Mouse (Mus musculus): ENCODE measurements around the gene Slc9a4.
A peak's percentile ranks its signal among the peaks of the same experiment; 100 is the strongest.
"Not testable (repeated sequence)": the region's sequence is repeated elsewhere in the genome, so short reads cannot be mapped to it uniquely, and the experiment has no call there.

Gene Slc9a4

DNA sequence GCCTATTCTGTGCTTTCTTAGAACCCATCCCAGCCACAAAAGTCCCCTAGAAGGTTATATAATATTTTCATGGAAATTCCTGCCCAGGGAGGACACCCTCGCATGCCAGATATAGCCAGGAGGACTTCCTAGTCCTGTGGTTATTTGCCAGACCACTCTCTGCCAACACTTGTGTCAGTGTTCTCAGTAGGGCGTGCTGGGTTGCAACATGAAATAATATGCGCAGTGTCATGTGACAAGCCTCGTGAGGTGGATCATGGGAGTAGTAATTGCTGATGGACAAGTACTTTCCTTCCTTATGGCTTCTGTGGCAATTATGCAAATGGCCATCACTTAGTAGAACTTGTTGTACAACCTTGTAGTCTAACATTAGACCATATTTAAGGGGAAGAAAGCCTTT, 11.1 kb downstream of the Slc9a4 start:
- no peak for TF ChIP-seq NANOG (IDR thresholded peaks at IDR 0.05; ENCODE audit: borderline replicate concordance, low read length)
- no peak for TF ChIP-seq CTCF (conservative IDR thresholded peaks at IDR 0.05; ENCODE audit: low read length)
- no peak for TF ChIP-seq POU5F1 (IDR thresholded peaks at IDR 0.05; ENCODE audit: borderline replicate concordance, low read length)
- Histone ChIP-seq H3K4me3 (replicated peaks; ENCODE audit: low read length) (no peak overlapping the region), H3K4me1 (replicated peaks; ENCODE audit: low read depth, low read length) (no peaks in the 10 kb centered on the region), H3K36me3 (ENCODE audit: insufficient read depth, low read length) (no peaks in the 10 kb centered on the region), H3K27me3 (ENCODE audit: insufficient read depth, low read length) (no peaks in the 10 kb centered on the region), H3K9me3 (ENCODE audit: low read length) (peaks cover 4% of the 10 kb centered on the region; the same call in 1 of the 2 replicates)

- no peaks in the 10 kb centered on the region; the same call in 1 of the 2 replicates for H3K27me3 ChIP-seq (ENCODE audit: insufficient read depth, low read length)
- H3K36me3 ChIP-seq (ENCODE audit: insufficient read depth, low read length), result no peaks in the 10 kb centered on the region
- no peaks in the 10 kb centered on the region for H3K4me1 ChIP-seq (replicated peaks; ENCODE audit: low read depth, low read length)
- H3K4me3 ChIP-seq (replicated peaks; ENCODE audit: low read length), result no peak overlapping the region
- H3K9me3 ChIP-seq (ENCODE audit: low read length), result no peaks in the 10 kb centered on the region
- TF ChIP-seq CTCF (conservative IDR thresholded peaks at IDR 0.05; ENCODE audit: low read length) (no peak), POU5F1 (IDR thresholded peaks at IDR 0.05; ENCODE audit: borderline replicate concordance, low read length) (no peak), NANOG (IDR thresholded peaks at IDR 0.05; ENCODE audit: borderline replicate concordance, low read length) (no peak)
These were observed 17.9 kb downstream of the Slc9a4 start for GRCm38 (mm10) chr1:40597822-40598221.

- not testable (repeated sequence) for H3K36me3 ChIP-seq (ENCODE audit: insufficient read depth, low read length); H3K9me3 ChIP-seq (ENCODE audit: low read length); H3K4me1 ChIP-seq (replicated peaks; ENCODE audit: low read depth, low read length); H3K4me3 ChIP-seq (replicated peaks; ENCODE audit: low read length); H3K27me3 ChIP-seq (ENCODE audit: insufficient read depth, low read length)
These were observed 19.8 kb downstream of the Slc9a4 start for GRCm38 (mm10) chr1:40599661-40600060.

DNA sequence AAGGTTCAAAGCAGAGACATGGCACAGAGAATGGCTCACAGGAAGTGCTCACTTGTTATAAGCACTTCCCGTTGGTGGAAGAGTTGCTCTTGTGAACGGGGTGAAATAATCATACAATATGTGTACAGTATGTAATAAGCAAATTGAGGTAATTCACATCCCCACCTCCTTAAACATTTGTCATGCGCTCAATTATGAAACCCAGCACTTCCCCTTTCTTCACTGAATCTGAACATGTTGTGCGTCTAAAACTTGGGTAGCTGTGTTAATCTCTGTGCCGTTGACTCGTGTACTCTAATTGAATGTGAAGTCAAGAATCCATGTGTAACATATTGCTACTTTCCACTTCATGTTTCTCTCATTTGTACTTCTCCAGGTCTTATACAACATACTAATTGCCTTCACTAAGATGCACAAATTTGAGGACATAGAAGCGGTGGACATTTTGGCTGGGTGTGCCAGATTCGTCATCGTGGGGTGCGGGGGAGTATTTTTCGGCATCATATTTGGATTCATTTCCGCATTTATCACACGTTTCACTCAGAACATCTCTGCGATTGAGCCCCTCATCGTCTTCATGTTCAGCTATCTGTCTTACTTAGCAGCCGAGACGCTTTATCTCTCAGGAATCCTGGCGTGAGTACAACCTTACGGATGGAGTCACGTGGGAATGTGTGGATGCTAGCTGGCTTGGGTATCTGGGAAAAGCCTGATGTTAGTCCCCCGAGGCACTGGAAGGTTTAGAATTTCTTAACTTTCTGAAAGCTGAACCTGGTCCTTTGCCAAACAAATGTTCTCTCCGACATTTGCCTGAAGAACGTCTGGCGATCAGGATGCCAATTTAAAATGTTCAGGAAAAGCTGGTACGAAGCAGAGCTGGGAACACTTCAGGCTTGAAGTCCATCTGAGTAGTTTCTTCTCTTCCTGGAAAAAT, 20.8 kb downstream of the Slc9a4 start:
- Histone ChIP-seq H3K36me3 (ENCODE audit: insufficient read depth, low read length) (no peaks in the 10 kb centered on the region), H3K4me1 (replicated peaks; ENCODE audit: low read depth, low read length) (no peaks in the 10 kb centered on the region), H3K9me3 (ENCODE audit: low read length) (no peaks in the 10 kb centered on the region), H3K27me3 (ENCODE audit: insufficient read depth, low read length) (no peaks in the 10 kb centered on the region; the same call in 1 of the 2 replicates), H3K4me3 (replicated peaks; ENCODE audit: low read length) (no peak overlapping the region)
- TF ChIP-seq CTCF (conservative IDR thresholded peaks at IDR 0.05; ENCODE audit: low read length) (no peak), POU5F1 (IDR thresholded peaks at IDR 0.05; ENCODE audit: borderline replicate concordance, low read length) (no peak), NANOG (IDR thresholded peaks at IDR 0.05; ENCODE audit: borderline replicate concordance, low read length) (no peak)

- Histone ChIP-seq H3K4me1 (replicated peaks; ENCODE audit: low read depth, low read length) (no peaks in the 10 kb centered on the region), H3K4me3 (replicated peaks; ENCODE audit: low read length) (no peak overlapping the region), H3K9me3 (ENCODE audit: low read length) (no peaks in the 10 kb centered on the region), H3K36me3 (ENCODE audit: insufficient read depth, low read length) (no peaks in the 10 kb centered on the region), H3K27me3 (ENCODE audit: insufficient read depth, low read length) (no peaks in the 10 kb centered on the region; the same call in 1 of the 2 replicates)
- TF ChIP-seq POU5F1 (IDR thresholded peaks at IDR 0.05; ENCODE audit: borderline replicate concordance, low read length) (no peak), CTCF (conservative IDR thresholded peaks at IDR 0.05; ENCODE audit: low read length) (no peak), NANOG (IDR thresholded peaks at IDR 0.05; ENCODE audit: borderline replicate concordance, low read length) (no peak)
These were observed 21.6 kb downstream of the Slc9a4 start for GRCm38 (mm10) chr1:40601461-40601860.

GRCm38 (mm10) chr1:40613219-40613618, 33.3 kb downstream of the Slc9a4 start:
- Histone ChIP-seq H3K4me1 (replicated peaks; ENCODE audit: low read depth, low read length) (no peaks in the 10 kb centered on the region), H3K4me3 (replicated peaks; ENCODE audit: low read length) (no peak overlapping the region), H3K27me3 (ENCODE audit: insufficient read depth, low read length) (no peaks in the 10 kb centered on the region), H3K36me3 (ENCODE audit: insufficient read depth, low read length) (no peaks in the 10 kb centered on the region), H3K9me3 (ENCODE audit: low read length) (0 out of 2 replicates have a peak, but pooled peaks cover 4% of the 10 kb centered on the region)
- TF ChIP-seq NANOG (IDR thresholded peaks at IDR 0.05; ENCODE audit: borderline replicate concordance, low read length), result no peak
- TF ChIP-seq CTCF (conservative IDR thresholded peaks at IDR 0.05; ENCODE audit: low read length), result no peak
- TF ChIP-seq POU5F1 (IDR thresholded peaks at IDR 0.05; ENCODE audit: borderline replicate concordance, low read length), result no peak

DNA sequence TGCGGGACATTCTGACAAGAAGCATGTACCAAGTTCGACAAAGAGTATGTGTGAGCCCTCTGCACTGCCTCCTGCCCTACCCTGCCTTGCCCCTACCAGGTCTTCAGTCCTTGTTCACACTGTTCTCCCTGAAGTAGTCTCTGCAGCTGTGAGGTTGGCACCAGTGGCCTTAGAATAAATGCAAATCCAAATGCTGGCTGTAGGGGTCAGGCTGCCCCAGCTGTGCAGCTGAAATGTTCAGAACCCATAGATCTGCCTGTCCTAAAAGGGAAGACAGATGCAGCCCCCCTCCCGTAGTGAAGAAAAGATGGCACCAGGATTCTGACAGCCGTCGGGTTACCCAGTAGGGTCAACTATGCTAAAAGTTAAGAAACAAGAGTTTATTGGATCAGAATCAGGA, 39.2 kb downstream of the Slc9a4 start:
- Histone ChIP-seq H3K4me1 (replicated peaks; ENCODE audit: low read depth, low read length) (no peaks in the 10 kb centered on the region), H3K27me3 (ENCODE audit: insufficient read depth, low read length) (no peaks in the 10 kb centered on the region), H3K4me3 (replicated peaks; ENCODE audit: low read length) (no peak overlapping the region), H3K36me3 (ENCODE audit: insufficient read depth, low read length) (no peaks in the 10 kb centered on the region), H3K9me3 (ENCODE audit: low read length) (0 out of 2 replicates have a peak, but pooled peaks cover 4% of the 10 kb centered on the region)
- TF ChIP-seq CTCF (conservative IDR thresholded peaks at IDR 0.05; ENCODE audit: low read length) (peak; percentile 21), NANOG (IDR thresholded peaks at IDR 0.05; ENCODE audit: borderline replicate concordance, low read length) (no peak)

- TF ChIP-seq NANOG (IDR thresholded peaks at IDR 0.05; ENCODE audit: borderline replicate concordance, low read length), result no peak
- TF ChIP-seq POU5F1 (IDR thresholded peaks at IDR 0.05; ENCODE audit: borderline replicate concordance, low read length), result no peak
- no peak for TF ChIP-seq CTCF (conservative IDR thresholded peaks at IDR 0.05; ENCODE audit: low read length)
These were observed 40.0 kb downstream of the Slc9a4 start for GRCm38 (mm10) chr1:40619871-40620270.

GRCm38 (mm10) chr1:40624954-40625353, 45.1 kb downstream of the Slc9a4 start:
- Histone ChIP-seq H3K4me1 (replicated peaks; ENCODE audit: low read depth, low read length) (no peaks in the 10 kb centered on the region), H3K9me3 (ENCODE audit: low read length) (no peaks in the 10 kb centered on the region), H3K27me3 (ENCODE audit: insufficient read depth, low read length) (no peaks in the 10 kb centered on the region), H3K4me3 (replicated peaks; ENCODE audit: low read length) (no peak overlapping the region), H3K36me3 (ENCODE audit: insufficient read depth, low read length) (no peaks in the 10 kb centered on the region)
- TF ChIP-seq POU5F1 (IDR thresholded peaks at IDR 0.05; ENCODE audit: borderline replicate concordance, low read length) (no peak), CTCF (conservative IDR thresholded peaks at IDR 0.05; ENCODE audit: low read length) (no peak), NANOG (IDR thresholded peaks at IDR 0.05; ENCODE audit: borderline replicate concordance, low read length) (no peak)

More at GRCm38 (mm10) chr1:40619871-40620270, 40.0 kb downstream of the Slc9a4 start:
- Histone ChIP-seq H3K9me3 (ENCODE audit: low read length) (0 out of 2 replicates have a peak, but pooled peaks cover 2% of the 10 kb centered on the region), H3K27me3 (ENCODE audit: insufficient read depth, low read length) (no peaks in the 10 kb centered on the region), H3K4me3 (replicated peaks; ENCODE audit: low read length) (no peak overlapping the region), H3K36me3 (ENCODE audit: insufficient read depth, low read length) (no peaks in the 10 kb centered on the region), H3K4me1 (replicated peaks; ENCODE audit: low read depth, low read length) (no peaks in the 10 kb centered on the region)

Measured in E14TG2a.4 (cell line).